Mouse (Mus musculus) lung, adult 18-20 months (tissue): ENCODE data around the gene Olfr1200.

ENCODE experiments used
- DNase-seq, 2 experiments: peaks; one replicate each; pipeline ENCODE4 v3.0.0; 2022; ENCODE audit warnings: mixed read lengths in 2 of 2

Olfr1200 gene

GRCm38 (mm10) chr2:88770388-88770787, at the start of gene Olfr1200:
Gene Olfr1200 (minus strand): TSS chr2:88770488.
- no peak for DNase-seq

DNA sequence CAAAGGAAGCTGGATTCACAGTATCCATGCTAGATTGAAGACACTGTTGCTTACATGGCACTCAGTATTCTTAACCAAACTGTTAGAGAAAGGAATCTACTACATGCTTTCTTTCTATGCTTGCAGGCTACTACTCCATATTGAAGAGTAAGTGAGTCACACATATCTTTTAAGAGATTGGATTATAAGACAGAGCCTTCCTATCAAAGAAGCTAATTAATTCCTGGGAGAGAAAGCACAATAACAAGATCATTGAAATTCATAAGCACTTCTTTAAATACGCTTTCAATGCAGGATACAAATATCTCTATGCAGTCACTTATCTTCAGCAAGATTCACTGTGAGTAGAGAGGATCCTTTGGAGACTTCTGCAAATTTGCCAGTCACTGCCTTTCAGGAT, 43.9 kb upstream of the Olfr1200 start, which contains the start of gene Olfr1202:
Gene Olfr1202 (plus strand): TSS at position 301 of the 400 bp plus-strand sequence.
- no peak for DNase-seq

DNA sequence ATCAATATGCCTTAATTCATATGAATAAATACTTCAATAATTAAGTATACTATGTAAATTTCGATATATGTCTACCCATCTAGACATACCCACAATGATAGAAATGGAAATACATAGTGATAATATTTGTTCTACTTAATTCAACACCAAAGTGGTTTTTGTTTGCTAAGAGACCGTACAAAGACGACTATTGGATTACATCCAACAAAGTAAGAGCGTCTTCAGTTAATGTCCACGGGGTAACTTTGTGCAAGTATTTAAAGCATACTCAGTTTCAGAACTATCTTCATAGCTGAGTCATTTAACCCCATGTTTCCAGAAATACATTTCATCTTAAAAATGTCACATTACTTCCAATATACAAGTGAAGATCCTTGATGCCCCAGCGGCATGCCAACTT, 22.4 kb upstream of the Olfr1200 start, which contains the start of gene Olfr1201:
Gene Olfr1201 (plus strand): TSS at position 301 of the 400 bp plus-strand sequence.
- DNase-seq, result no peak

- no peak for DNase-seq
These were observed 9.9 kb downstream of the Olfr1200 start, which contains the start of gene Olfr1199 for GRCm38 (mm10) chr2:88760369-88760768. Gene Olfr1199 (minus strand): TSS chr2:88760469.

DNA sequence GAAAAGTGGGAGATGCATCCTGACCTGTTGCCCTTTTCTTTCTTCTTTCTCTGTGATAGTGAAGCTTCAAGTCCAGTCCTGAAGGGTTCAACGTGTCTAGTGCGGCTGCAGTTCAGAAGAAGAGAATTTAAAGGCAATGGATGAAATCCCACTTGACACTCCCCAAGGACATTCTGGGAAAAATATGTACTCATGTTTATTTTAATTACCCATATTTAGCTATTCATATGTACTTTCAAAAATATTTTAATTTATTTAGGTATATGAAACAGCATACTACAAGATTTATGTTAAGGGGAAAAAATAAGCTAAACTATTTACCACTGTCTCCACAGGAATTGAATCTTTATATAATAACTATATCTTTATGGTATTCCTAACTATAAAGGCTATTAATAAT, 19.0 kb downstream of the Olfr1200 start, which contains the start of gene Olfr1198:
Gene Olfr1198 (minus strand): TSS at position 101 of the 400 bp plus-strand sequence.
- DNase-seq, result no peak

GRCm38 (mm10) chr2:88743379-88743778, 26.9 kb downstream of the Olfr1200 start:
- DNase-seq, result no peak

DNA sequence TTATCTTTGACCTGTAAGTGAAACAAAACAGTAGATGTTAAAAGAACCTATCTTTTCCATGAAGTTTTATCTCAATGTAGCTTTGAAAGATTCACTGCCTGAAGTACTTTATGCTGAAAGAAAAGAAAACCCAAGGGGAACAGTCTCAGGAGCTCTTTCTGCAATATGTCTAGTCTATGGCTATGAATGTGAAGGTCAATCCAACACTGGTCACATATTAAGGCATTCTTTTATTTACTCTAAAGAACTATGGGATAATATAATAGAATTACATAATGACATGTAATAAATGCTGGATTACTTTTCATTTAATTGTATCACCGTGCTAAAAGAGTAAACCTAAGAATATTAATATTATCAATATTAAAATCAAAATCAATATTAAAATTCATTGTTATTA, 38.0 kb downstream of the Olfr1200 start, which contains the start of gene Olfr1197:
Gene Olfr1197 (minus strand): TSS at position 101 of the 400 bp plus-strand sequence.
- no peak for DNase-seq
